Mouse (Mus musculus) kidney, adult 2 months (tissue): ENCODE results near the gene Fam198a.

ENCODE experiments used
- CTCF ChIP-seq: fragments of 200-500 bp; conservative IDR thresholded peaks from 2 replicates; pipeline ENCODE4 v1.5.1; 2011; ENCODE audit warnings: low read depth, mild to moderate bottlenecking, control low read depth, low read length, moderate library complexity, mixed read lengths; ENCODE audit not compliant: insufficient read depth, insufficient read length
- POLR2A ChIP-seq: fragments of 200-500 bp; IDR thresholded peaks from one replicate; pipeline ENCODE4 v1.6.1; 2011; ENCODE audit warnings: low read depth, low read length, control low read depth

DNA sequence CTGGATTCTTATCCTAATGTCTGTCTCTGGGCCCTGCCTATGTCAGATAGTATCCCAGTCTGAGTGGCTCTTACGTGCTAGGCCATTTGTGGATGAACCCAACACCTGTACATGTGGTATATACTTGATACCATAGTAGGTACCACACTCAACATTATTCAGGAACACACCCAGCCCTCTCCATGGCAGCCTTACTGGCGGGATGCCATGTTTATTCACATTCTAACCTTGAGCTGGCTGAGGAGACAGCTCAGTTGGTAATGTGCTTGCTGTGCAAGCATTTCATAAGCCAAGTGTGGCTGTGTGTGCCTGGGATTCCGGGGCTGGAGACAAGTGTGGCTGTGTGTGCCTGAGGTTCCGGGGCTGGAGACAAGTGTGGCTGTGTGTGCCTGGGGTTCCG lies 17.5 kb downstream of the Fam198a start:
- no peak for TF ChIP-seq CTCF
- TF ChIP-seq POLR2A: no peak
